Mouse (Mus musculus) megakaryocyte-erythroid progenitor cell, adult 5-6 weeks (primary cell): Measurements from ENCODE around the gene Espn. TPM values are rescaled to one million over a fixed set of nuclear protein-coding genes. Genes with fewer than 3 reads are reported as not detected.

ENCODE experiments used
- ATAC-seq: replicated peaks from 2 replicates; pipeline ENCODE4 v1.8.0; 2016; ENCODE audit warnings: mild to moderate bottlenecking, inconsistent platforms; ENCODE audit not compliant: severe bottlenecking, poor library complexity, low FRiP score, low TSS enrichment
- total RNA-seq, 2 experiments: library from RNA; stranded (forward) in 1 of 2; stranded (reverse) in 1 of 2; fragments of 200-1000, 215-1000 nt in 1 of 2; fragments of >200 nt in 1 of 2; fragmentation: Nextera tagmentation in 1 of 2; gene quantifications; 2 replicates each; pipeline ENCODE4 v1.2.3; 2014 to 2017

The Espn gene
- total RNA-seq, 2 experiments from 2014 or later: 2.9 to 3.1 TPM

GRCm38 (mm10) chr4:152157779-152158584 lies 5.8 kb upstream of the Espn start:
- peak; percentile 35; the same call in 1 of the 2 replicates for ATAC-seq

- no peak for ATAC-seq
These were observed 2.8 kb upstream of the Espn start for GRCm38 (mm10) chr4:152155019-152155418.

- ATAC-seq: peak; percentile 68
These were observed 1.6 kb upstream of the Espn start for GRCm38 (mm10) chr4:152153771-152154177.

- peak; percentile 23; the same call in 1 of the 2 replicates for ATAC-seq
These were observed 663 bp downstream of the Espn start for GRCm38 (mm10) chr4:152151451-152151965.

DNA sequence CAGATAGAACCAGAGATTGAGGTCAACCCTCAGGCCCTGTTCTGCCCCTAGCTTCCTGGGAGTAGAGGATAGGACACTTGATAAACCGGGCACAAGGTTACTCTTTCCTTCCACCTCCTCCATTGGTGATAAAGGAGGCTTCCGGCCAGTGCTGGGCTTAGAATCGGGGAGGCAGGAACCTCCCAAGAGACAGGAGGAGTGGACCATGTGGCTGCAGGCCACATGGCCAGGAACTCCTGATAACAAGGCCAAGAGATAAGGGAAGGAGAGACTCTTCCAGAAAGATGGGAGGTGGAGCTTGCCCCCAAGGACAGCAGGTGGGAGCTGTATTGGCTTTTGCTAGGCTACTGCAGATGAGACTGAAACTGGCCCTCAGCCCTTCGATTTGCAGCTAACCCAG lies 1.6 kb downstream of the Espn start:
- no peak for ATAC-seq

DNA sequence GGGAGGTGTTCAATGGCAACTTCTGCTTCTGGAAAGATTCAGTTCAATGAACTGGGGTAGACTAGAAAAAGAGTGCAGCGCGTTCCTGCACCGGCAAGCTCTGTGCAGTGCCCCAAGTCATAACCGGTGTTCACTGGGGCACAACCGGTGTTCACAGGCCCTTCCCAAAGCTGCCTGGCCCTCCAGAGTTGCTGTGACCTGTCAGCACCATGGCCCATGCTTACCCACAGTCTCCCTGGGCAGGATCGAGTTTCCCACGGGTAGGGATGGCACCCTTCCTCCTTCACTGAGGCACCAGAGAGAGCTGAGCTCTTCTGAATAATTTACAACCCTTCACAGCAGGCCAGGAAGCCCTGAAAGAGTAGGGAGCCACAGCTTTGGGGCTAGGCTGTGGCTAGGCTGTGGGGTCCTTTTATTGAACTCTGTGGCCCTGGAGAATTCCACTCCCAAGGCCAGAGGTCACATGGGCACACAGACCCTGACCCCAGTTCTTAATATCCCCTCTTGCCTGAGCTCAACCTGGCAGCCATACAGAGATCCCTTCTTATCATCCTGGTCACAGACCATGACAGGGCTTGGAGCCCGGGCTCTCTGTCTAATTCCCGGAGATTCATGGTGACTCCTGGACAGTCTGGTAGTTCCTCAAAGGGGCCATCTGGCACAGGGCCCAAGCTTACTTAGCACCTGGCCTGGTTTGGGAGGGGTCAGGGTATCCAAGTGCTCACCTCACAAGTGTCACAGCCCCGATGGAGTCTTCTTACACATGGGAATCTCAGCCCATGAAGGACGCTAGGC lies 5.9 kb downstream of the Espn start:
- no peak for ATAC-seq

DNA sequence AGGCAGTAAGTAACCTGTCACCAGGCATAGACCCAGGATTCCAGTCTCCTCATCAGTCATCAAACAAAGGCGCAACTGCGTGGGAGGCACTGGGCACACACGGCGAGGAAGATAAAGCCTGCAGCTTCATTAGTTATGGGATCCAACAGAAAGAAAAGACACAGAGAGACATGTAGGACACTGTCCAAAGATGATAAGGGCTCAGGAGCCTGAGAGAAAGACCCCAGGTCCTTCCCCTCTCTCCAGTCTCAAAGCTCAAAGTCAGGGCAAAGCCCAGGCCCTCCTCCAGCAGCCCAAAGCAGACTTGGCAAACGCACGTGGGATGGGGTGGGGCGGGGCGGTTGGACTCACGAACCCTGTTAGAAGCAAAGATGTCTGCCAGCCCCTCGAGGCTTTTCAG lies 6.7 kb downstream of the Espn start:
- ATAC-seq: no peak

DNA sequence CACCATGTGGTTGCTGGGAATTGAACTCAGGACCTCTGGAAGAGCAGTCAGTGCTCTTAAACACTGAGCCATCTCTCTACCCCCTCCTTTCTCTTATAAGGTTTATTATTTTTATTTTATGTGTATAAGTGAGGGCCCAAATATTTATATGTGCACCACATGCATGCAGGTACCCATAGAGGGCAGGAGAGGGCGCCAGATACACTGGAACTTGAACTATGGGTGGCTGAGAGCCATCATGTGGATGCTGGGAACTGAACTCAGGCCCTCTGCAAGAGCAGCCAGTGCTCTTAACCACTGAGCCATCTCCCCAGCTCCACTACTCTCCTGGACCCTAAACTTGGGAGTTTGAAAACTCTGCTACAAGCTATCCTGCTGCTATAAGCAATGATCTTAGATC lies 8.5 kb downstream of the Espn start:
- ATAC-seq: no peak

GRCm38 (mm10) chr4:152141521-152142135 lies 10.5 kb downstream of the Espn start:
- ATAC-seq: no peak

GRCm38 (mm10) chr4:152140441-152140840 lies 11.7 kb downstream of the Espn start:
- ATAC-seq: peak; percentile 41; the same call in 1 of the 2 replicates

DNA sequence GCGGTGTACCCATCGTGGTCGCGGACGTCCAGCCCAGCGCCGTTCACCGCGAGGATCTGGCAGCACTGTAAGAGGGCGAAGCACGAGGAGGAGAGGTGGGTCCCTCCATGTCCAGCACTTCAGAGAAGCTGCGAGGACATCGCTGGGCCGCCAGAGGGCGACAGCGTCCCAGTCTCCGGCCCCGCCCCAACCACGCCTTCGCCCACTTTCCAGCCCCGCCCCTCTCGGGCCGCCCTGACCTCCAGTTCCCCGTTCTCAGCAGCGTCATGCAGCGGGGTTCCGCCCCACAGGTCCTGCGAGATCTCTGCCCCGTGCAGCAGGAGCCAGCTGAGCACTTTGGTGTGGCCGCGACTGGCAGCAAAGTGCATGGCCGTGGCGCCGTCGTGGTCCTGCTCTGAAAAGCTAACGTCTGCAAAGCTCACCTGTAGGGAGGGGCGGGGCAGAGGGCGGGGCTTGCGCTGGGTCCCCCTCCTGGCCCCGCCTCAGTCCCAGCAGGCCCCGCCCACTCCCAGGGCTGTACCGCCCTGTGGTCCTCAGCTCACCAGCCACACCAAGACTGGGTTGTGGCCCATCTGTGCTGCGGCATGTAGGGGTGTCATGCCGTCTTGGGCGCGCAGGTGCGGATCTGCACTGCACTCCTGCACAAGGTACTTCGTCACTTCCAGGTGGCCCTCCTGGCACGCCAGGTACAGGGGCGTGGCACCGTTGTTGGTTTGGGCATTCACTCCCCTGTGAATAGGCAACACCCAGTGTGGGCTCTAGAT lies 13.5 kb downstream of the Espn start:
- peak; percentile 83 for ATAC-seq

GRCm38 (mm10) chr4:152136876-152137250 lies 15.3 kb downstream of the Espn start:
- no peak for ATAC-seq

GRCm38 (mm10) chr4:152136112-152136875 lies 15.9 kb downstream of the Espn start:
- no peak for ATAC-seq

DNA sequence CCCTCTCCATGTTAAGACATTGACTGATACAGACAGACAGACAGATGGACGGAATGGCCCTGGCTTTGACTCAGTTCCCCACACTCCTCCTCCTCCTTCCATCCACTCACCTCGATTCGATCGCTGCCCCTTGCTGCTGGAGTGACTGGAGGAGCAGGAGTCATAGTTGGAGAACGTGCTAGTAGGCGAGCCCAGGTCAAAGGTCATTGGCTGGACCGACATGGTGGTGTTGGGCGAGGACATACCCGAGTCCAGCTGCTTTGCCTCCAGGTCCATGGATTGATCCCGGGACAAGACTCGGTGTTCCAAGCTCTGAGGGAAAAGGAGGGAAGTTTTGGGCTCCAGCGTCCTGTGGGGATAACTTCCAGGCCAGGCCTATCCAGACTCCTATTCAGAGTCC lies 16.8 kb downstream of the Espn start:
- ATAC-seq: no peak

- peak; percentile 51 for ATAC-seq
These were observed 17.7 kb downstream of the Espn start for GRCm38 (mm10) chr4:152134507-152134906.

GRCm38 (mm10) chr4:152133213-152133612 lies 19.0 kb downstream of the Espn start:
- ATAC-seq: no peak

- ATAC-seq: no peak
These were observed 19.4 kb downstream of the Espn start for GRCm38 (mm10) chr4:152132772-152133169.
